Mouse (Mus musculus) ES-CJ7 (cell line): Measurements from ENCODE around the gene Slc9b2.
A peak's percentile ranks its signal among the peaks of the same experiment; 100 is the strongest.

Experiments
- DNase-seq: peaks from one replicate; pipeline ENCODE4 v3.0.0; 2011; ENCODE audit warnings: low read depth, low spot score

The Slc9b2 gene

DNA sequence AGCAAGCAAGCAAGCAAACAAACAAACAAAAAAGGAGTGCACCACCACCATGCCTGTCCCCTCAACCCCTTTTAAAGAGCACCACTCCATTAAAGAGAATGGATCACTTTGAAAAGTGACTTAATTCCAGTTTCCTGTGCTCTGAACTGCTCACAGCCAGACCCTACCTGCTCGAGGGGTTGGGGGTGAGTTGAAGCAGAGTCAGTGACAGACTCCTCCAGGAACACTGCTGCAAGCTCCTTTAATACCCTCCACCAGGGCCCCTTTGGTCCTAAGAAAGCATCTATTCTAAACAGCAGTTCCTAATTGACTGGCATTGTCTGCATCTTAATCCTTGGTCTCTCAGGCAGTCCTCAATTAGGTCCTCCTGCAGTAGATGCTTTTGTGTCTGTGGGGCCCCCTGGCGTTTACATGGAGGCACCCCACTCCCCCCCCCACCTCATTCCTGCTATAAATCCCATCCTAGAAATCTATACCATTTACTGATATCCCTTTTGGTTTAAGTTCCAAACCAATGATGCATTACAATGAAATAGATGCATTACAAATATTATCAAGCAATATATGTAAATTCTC, 5.5 kb downstream of the Slc9b2 start:
- DNase-seq, result no peak

DNA sequence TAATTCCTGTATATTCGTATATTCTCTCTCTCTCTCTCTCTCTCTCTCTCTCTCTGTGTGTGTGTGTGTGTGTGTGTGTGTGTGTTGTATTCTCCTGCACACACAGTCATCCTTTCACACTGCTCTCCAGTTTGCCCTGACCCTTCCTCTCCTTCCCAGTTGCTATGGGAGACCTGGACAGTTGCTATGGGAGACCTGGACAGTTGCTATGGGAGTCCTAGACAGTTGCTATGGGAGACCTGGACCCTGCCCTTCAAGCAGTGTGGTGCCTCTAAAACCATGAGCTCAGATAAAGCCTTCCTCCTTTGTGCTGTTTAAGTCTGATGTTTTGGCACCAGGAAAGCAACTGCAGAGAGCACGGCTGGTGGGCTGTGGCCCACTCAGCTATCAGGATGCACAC, 6.2 kb downstream of the Slc9b2 start:
- DNase-seq, result peak; percentile 57

DNA sequence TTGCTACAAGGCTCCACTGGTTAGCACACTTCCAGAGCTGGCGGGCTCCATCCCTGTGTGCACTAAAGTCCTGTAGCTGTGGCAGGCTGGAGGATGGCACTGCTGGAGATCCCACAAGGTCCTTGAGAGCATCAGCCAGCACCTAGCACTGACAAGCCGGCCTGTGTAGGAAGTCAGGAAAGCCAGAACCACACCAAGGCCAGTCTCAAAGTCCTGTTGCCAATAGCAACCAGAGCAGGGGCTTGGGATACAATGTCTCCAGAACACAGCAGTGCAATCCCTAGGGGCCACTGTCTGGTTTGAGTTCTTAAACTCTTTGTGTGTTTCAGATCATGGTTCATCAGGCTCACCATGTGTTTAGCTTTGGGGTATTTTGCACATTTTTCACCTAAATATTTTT, 7.3 kb downstream of the Slc9b2 start:
- peak; percentile 42 for DNase-seq

DNA sequence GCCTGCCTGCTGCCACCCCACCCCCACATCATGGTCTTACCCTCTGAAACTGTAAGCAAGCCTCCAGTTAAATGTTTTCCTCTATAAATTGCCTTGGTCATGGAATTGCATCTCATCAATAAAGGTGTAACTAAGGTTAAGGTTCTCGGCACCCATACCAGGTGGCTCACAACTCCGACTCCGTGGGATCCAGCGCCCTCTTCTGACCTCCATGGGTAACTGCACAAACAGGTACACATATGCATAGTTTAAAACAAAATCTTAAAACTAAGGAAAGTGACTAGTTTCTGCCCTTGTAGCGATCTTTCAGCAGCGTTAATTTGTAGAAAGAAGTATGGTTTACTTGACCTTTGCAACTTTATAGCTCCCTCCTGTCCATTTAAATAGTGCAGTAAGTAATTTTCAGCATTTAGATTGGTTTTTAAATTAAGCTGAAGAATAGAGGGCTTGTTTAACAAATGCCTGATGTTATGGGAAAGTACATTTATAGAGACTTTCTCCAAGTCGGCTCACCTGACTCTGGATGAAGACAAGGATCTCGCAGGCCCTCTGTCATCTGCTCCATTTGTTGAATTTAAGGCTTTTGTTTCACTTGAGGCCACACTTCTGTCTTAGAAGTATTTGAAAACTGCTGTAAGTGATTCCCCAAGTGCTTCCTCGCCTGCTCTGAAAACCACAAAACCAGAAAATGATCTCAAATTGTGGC, 8.4 kb downstream of the Slc9b2 start:
- DNase-seq, result peak; percentile 74

DNA sequence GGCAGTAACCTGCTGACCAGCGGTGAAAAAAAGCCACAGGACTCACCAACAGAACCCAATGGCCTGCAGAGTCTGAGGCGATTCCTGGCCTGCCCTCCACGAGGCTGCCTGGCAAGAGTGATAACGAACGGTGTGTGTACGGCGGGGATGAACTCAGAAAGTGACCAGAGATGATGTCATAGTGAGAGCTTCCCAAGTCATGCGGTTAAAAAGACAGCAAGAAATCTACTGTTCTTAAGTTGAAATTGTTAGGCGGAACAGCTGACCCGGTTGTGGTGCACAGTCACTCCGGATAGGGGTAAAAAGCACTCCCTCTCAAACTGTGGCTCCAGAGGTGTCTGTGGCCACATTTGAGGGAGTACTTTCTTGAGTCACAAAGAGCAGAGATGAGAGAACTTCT, 10.8 kb downstream of the Slc9b2 start:
- DNase-seq, result no peak

DNA sequence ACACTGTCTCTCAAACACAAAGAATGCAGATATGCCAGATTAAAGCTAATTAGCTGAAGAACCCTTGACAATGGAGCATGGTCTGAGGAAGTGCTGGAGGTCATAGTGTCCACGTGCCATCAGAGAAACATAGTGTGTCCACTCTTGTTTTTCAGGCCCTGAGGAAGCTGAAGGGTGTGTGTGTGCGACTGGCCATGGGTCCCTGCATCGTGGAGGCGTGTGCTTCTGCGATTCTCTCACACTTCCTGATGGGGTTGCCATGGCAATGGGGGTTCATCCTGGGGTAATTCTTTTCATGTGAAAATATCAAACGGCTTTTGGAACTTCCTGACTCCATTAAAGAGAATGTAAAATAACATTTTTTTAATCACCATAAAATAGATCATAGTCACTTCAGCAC, 16.9 kb downstream of the Slc9b2 start:
- no peak for DNase-seq

DNA sequence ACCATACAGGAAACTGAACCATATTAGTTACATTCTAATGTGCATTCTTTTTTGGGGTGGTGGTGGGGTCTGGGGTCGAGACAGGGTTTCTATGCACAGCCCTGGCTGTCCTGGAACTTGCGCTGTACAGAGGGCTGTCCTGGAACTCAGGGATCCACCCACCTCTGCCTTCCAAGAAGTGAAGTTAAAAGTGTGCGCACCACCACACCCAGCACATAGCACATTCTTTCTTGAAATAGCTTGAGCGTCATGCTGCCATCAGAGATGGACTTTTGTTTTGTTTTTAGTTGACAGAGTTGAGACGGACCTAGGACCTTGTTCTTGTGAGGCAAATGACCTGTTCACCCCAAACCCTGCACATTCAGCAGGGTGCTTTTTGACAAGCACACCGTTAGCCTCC, 19.7 kb downstream of the Slc9b2 start:
- no peak for DNase-seq

DNA sequence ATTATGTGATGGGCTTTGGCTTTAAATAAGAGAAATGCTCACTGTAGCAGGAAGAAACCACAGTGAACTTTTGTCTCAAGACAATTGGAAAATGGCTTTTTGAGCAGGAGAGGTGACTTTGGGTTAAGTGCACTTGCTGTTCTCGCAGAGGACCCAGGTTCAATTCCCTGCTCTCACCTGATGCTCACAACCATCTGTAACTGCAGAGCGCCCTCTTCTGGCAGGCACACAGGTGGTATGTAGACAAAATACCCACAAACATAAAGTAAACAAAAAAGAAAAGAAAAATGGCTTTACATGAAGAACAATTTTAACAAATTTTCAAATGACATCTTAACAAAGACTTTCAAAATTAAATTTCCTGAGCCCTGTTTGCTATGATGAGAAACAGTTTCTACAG, 20.1 kb downstream of the Slc9b2 start:
- DNase-seq, result peak; percentile 79

DNA sequence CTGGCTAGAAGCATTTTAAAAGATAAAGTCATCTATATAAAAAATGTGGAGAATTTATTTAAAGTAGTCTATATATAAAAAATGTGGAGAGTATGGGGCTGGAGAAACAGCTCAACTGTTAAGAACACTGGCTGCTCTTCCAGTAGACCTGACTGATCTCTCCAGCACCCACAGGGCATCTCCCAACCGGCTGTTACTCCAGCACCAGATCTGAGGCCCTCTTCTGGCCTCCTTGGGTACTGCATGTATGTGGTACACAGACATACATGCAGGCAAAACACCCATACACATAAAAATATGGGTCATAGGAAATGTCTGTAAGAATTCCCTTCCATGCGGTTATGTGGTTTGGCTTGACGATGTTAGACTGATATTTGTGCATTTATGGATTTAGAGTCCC, 21.1 kb downstream of the Slc9b2 start:
- peak; percentile 87 for DNase-seq

DNA sequence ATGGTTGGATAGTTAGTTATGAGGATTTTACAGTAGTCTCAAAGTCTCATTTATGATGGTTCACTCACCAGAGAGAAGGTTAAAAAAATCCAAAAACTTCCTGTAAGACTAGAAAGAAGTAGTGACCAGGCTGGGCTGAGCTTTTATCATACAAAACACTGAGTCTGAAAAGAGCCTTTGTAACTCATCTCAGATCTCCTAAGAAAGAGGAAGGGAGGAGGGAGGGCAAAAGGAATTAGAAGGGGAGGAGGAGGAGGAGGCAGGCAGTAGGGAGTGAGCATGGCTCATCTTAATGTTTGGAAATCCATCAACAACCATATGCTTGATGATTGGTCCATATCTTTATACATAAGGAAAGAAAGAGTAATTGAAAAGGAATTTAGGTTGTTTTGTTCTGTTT, 25.2 kb downstream of the Slc9b2 start:
- DNase-seq, result peak; percentile 77

DNA sequence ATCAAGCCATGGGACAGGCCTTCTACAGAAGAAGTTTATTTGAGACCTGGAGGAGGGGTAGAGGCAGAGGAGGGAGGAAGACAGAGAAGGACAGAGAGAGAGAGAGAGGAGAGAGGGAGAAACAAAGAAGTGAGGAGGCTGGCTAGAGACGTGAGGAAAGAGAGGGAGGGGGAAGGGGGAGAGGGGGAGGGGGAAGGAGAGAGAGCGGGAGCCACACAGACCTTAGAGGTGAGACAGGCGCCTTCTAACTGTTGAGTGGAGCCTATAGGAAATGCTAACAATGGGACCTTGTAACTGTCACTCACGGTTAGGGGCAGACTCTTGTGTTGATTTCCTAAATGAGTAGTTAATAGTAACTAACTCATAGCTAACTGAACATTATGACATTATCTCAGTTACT, 26.3 kb downstream of the Slc9b2 start:
- peak; percentile 65 for DNase-seq

DNA sequence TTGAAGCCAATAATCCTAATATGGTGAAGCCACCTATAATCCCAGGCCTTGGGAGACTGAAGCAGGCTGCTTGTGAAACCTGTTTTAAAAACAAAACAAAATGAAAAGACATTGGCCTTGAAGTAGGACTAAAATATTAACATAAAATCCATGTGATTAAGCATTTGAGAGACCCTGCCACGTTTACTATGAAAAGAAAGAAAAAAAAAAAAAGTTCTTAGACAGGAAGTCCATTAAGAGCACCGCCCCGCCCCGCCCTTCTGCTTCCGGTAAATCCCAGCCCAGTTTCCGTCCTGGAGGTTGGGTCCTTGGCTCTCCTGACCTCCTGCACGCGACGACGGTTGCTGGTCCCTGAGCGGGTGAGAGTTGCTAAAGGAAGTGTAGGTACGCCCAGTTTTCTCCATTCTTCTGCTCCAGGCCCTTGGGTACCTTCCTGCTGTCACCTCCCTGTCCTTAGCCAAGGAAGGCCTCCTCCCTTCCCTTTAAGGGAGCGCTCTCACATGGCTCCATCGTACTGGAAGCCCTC, 40.3 kb downstream of the Slc9b2 start, which contains the start of gene Slc9b1:
Gene Slc9b1, plus strand, starts transcription at position 291 of the 526 bp plus-strand sequence.
- peak; percentile 80 for DNase-seq

DNA sequence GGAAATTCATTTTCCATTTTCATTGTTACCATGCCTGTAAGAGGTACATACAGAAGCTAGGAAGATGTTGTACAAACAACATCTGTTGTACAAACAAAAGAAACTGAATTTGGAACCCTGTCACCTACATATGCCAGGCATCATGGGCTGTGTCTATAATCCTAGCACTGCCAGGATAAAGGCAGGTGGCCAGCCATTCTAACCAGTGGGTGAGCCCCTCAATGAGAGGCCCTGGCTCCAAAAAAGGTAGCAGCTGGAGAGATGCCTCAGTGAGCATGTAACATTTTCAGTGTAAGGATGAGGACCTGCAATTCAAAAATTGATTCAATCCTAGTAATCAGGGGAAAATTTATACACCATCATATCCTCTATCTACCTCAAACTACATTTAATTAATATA, 41.5 kb downstream of the Slc9b2 start:
- no peak for DNase-seq

DNA sequence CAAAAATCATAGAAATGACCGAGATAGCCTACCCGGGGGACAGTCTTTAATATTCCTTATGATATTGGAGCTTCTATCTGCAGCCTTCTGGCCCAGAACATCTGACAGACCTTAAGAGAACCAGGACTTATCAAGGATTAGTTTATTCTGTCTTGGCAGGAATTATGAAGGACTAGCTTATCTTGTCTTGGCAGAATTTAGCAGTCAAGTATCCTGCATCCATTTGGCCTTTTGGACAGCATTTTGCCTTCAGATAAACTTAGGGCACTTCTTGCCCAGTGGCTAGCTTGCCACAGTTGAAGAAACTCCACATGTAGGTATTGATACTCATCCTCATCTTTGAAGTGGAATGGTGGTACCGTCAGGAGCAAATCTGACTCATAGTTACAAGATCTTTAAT, 44.4 kb downstream of the Slc9b2 start:
- DNase-seq, result no peak

DNA sequence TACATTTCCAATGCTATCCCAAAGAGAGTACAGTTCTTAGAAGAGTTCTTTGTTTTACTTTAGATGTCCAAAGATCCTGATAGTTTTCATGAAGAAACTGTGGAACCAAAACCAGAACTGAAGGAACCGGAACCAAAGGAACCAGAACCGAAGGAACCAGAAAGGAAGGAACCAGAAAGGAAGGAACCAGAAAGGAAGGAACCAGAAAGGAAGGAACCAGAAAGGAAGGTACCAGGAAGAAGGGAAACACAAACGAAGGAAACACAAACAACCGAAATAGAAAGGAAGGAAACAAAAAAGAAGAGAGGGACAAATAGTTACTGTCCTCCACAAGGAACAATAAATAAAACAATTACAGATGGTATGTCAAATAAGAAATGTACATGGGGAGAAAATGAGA, 49.9 kb downstream of the Slc9b2 start:
- DNase-seq, result no peak

DNA sequence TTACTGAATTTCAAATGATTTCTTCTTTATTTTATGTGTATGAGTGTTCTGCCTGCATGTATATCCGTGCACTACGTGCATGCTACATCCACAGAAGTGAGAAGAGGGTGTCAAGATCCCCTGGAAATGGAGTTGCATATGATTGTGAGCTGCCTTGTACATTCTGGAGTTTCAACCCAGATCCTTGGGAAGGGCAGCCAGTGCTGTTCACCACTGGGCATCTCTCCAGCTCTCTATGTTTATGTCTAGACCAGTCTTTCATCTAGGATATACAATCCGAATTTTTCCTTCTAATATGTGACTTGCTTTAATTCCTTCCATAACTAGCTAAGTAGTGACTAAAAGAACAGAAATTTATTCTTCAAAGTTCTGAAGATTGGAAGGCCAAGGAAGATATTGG, 68.3 kb downstream of the Slc9b2 start:
- DNase-seq, result no peak

DNA sequence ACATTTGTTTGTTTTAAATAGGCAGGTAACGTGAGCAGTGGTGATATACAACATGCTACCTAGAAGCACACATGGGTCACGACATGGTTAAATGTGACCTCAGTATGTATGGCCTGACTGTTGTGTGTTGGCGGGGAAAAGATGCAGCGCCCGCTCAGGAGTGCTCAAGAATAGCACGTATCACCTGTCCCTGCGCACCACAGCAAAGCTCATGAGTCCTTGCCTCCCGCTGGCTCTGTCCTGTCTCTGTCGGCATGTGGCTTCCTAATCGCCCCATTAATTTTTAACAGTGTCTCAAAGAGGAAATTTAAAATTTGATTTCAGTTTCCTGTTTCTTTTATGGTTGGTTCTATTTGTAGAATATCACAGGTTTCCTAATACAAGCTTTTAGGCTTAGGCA, 69.9 kb downstream of the Slc9b2 start:
- no peak for DNase-seq

DNA sequence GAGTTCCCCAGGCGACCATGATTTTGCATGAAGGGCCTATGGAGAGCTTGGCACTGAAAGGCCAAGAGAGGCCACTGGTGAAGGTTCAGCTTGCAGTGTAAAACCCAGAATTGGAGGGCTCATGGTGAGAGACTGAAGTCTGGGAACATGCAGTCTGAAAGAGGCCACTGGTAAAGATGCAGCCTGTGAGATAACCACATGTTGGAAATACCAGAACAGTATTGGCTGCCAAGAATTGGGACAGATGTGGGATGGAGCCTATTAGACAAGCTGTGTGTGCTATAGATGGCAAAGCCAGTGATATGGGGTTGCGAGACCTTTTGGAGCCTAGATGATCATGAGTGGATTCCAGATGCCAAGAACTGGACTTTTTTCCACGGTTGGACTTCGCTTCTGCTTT, 72.4 kb downstream of the Slc9b2 start:
- no peak for DNase-seq

DNA sequence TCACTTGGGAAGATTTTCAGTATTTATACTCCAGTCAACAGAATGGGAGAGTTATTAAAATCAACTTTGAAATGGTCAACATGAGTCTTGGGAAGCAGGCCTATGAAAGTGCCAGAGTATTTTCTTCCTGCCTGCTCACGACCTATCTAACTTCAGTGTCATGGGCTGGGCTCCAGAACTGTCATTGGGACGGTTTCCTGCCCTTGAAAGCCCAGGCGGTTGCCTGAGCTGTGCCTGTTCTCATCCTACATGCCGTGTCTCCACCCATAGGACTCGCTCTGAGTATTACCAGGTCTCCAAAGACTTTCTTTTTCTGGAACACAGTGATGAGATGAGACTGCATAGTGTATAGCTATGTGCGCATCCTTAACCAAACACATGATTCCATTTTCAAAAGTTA, 85.7 kb downstream of the Slc9b2 start:
- DNase-seq, result no peak
